Mouse (Mus musculus) C2C12 (cell line): ENCODE data around the gene Smoc1. TPM values are rescaled to one million over a fixed set of nuclear protein-coding genes. Genes with fewer than 3 reads are reported as not detected.

Source experiments
- H3K27me3 ChIP-seq: one replicate; pipeline ENCODE4 v1.6.1; 2011; ENCODE audit not compliant: control insufficient read depth, insufficient read depth, insufficient read length
- H3K36me3 ChIP-seq: one replicate; pipeline ENCODE4 v1.6.1; 2011; ENCODE audit not compliant: control insufficient read depth, insufficient read depth
- H3K4me3 ChIP-seq: one replicate; pipeline ENCODE4 v1.5.1; 2011; ENCODE audit warnings: mild to moderate bottlenecking, control low read depth; ENCODE audit not compliant: poor library complexity, insufficient read depth, severe bottlenecking
- H3K79me2 ChIP-seq: one replicate; pipeline ENCODE4 v1.6.1; 2011; ENCODE audit not compliant: control insufficient read depth, insufficient read depth
- H3K79me3 ChIP-seq: one replicate; pipeline ENCODE4 v1.6.1; 2011; ENCODE audit warnings: low read depth, control low read depth
- H3ac ChIP-seq: one replicate; pipeline ENCODE3; 2011; ENCODE audit warnings: low read depth; ENCODE audit not compliant: control insufficient read depth, insufficient read length
- CEBPB ChIP-seq: IDR thresholded peaks from one replicate; pipeline ENCODE4 v1.6.1; 2011; ENCODE audit warnings: low read depth, mild to moderate bottlenecking, control low read depth, moderate library complexity
- CTCF ChIP-seq: IDR thresholded peaks from one replicate; pipeline ENCODE4 v1.5.1; 2011; ENCODE audit not compliant: control insufficient read depth, insufficient read depth, insufficient read length
- FOSL1 ChIP-seq: IDR thresholded peaks from one replicate; pipeline ENCODE4 v1.8.0; 2011; ENCODE audit warnings: mild to moderate bottlenecking, low read length; ENCODE audit not compliant: poor library complexity, insufficient read depth, severe bottlenecking
- MAX ChIP-seq: IDR thresholded peaks from one replicate; pipeline ENCODE4 v1.6.1; 2011; ENCODE audit warnings: mild to moderate bottlenecking, control low read depth
- MYOD1 ChIP-seq: IDR thresholded peaks from one replicate; pipeline ENCODE4 v1.6.1; 2011; ENCODE audit warnings: low read depth; ENCODE audit not compliant: control insufficient read depth, insufficient read length
- MYOG ChIP-seq: IDR thresholded peaks from one replicate; pipeline ENCODE4 v1.6.1; 2011; ENCODE audit not compliant: control insufficient read depth, insufficient read length; ENCODE audit errors: extremely low read depth
- USF1 ChIP-seq: IDR thresholded peaks from one replicate; pipeline ENCODE4 v1.6.1; 2011; ENCODE audit warnings: low read depth, mild to moderate bottlenecking, control low read depth, moderate library complexity
- polyA plus RNA-seq: library from polyadenylated mRNA; unstranded; fragments of >200 nt; fragmentation: generic; extraction: Trizol; gene quantifications from one replicate; pipeline ENCODE4 v1.2.1, GENCODE M21; 2012; ENCODE audit warnings: missing spikeins

The Smoc1 gene
- polyA plus RNA-seq, 1 experiment = 0.23 TPM

DNA sequence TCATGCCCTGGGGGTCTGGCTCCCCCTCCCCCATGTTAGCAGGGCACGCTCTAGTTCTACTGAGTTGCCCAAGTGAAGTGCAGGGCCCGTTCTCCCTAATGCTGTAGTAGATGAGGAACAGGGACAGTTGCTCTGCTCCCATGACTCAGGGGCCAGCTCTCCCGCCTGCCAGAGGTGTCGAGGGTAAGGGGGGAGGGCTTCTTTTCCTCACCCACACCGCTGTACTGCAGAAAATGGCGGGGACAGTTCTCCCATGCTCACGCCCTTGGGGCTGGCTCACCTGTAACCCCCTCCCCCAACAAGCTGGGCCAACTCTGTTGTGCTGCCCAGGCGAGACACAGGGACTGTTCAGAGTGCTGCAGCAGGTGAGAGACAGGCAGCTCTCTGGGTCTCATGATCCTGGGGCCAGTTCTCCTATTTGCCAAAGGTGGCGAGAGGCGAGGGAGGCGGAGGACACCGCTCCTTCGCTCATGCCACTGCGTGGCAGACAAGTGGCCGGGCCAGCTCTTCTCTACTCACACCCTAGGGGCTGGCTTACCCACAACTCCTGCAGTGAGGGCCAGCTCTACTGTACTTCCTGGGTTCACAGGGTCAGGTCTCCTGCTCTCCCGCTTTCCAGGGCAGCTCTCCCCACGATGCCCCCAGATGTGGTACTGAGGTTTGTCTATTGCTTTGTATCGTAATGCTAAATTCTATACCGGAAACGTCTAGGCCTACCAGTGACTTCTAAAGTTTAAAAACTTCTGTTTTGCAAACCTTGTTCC is 7.9 kb upstream of the Smoc1 start:
- TF ChIP-seq FOSL1 = no peak
- TF ChIP-seq MAX = no peak
- TF ChIP-seq CTCF = no peak
- no peak for TF ChIP-seq MYOG
- no peak for TF ChIP-seq USF1
- TF ChIP-seq CEBPB = no peak
- TF ChIP-seq MYOD1 = no peak
- Histone ChIP-seq H3K36me3 (no peaks in the 10 kb centered on the region), H3ac (no peak overlapping the region), H3K79me2 (no peaks in the 10 kb centered on the region), H3K27me3 (peaks cover 39% of the 10 kb centered on the region), H3K79me3 (no peaks in the 10 kb centered on the region), H3K4me3 (no peak overlapping the region)

DNA sequence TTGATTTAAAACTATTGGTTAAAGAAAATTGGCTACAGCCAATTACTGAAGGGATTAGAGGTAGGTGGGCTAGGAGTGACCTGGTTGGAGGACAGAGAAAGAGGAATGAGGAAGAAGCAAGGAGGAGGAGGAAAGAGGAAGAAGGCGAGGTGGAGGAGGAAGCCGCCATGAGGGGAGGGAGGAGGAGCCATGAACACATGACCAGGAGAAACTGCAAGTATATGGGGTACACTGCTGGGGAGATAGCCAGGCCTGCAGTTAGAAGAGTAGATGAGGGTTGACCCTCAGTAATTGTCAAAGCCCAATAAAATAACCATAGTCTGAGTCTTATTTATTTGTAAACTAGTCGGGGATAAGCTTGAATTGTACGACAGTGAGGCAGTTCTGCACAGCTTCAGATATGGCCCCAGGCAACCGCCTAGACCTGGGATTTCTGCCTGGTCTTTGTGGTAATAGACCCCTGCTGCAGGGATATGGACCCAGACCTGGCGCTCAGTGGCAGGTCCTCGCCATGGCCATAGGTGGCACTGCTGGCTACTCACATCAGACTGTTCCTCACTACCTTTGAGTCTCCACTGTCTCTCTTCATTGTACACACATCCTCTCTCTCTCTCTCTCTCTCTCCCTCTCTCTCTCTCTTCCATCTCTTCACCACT is 7.2 kb upstream of the Smoc1 start:
- Histone ChIP-seq H3K79me3 (no peaks in the 10 kb centered on the region), H3K79me2 (no peaks in the 10 kb centered on the region), H3K27me3 (peaks cover 37% of the 10 kb centered on the region), H3K36me3 (no peaks in the 10 kb centered on the region), H3ac (no peak overlapping the region), H3K4me3 (no peak overlapping the region)
- TF ChIP-seq MYOD1 (no peak), MYOG (no peak), CEBPB (no peak), MAX (no peak), FOSL1 (no peak), USF1 (no peak), CTCF (no peak)

DNA sequence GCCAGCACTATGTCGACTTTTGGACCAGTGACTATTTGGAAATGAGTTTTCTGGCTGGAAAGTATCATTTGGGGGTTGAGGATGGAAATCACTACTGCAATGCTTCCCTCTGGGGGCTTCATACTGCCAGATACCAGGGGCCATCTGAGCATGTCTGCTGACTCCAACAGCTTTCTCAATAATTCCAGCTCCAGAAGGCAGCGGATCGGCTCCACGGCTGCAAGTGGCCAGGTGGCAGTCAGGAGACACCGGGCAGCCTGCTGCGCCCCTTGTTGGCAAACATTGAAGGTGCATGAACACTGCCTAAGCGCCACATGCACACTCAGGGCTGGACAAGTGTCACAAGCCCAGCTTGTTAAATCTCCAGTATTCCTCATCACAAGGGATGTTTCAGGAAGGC is 2.2 kb upstream of the Smoc1 start:
- H3ac ChIP-seq = no peak overlapping the region
- peaks cover 52% of the 10 kb centered on the region for H3K27me3 ChIP-seq
- no peaks in the 10 kb centered on the region for H3K36me3 ChIP-seq
- H3K79me3 ChIP-seq = no peaks in the 10 kb centered on the region
- H3K4me3 ChIP-seq = no peak overlapping the region
- no peak for TF ChIP-seq CEBPB
- TF ChIP-seq FOSL1 = no peak
- no peak for TF ChIP-seq USF1
- no peak for TF ChIP-seq CTCF
- no peak for TF ChIP-seq MYOD1
- TF ChIP-seq MAX = no peak
- TF ChIP-seq MYOG = no peak
- H3K79me2 ChIP-seq = no peaks in the 10 kb centered on the region

DNA sequence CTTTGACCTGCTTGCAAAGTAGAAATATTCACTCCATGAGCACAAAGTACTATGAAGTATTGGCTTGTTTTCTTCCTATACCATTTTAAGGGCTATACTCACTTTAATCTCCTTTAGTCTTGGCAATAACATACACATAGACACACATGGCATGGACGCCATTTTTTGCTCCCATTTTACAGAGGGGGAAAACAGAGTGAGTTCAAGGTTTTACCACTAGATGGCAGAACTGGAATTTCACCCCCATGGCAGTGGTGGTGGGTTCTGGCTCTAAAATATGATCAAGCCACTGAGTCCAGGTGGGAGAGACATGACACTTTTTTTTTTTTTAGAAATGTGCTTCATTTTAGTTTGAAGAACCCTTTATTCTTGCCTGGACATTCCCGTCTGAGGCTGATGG is 1.6 kb upstream of the Smoc1 start:
- H3K79me2 ChIP-seq = no peaks in the 10 kb centered on the region
- TF ChIP-seq CTCF (no peak), MYOG (no peak), CEBPB (no peak), USF1 (no peak), MYOD1 (no peak), FOSL1 (no peak), MAX (no peak)
- peaks cover 48% of the 10 kb centered on the region for H3K27me3 ChIP-seq
- H3K4me3 ChIP-seq = no peak overlapping the region
- H3K36me3 ChIP-seq = no peaks in the 10 kb centered on the region
- no peak overlapping the region for H3ac ChIP-seq
- H3K79me3 ChIP-seq = no peaks in the 10 kb centered on the region

DNA sequence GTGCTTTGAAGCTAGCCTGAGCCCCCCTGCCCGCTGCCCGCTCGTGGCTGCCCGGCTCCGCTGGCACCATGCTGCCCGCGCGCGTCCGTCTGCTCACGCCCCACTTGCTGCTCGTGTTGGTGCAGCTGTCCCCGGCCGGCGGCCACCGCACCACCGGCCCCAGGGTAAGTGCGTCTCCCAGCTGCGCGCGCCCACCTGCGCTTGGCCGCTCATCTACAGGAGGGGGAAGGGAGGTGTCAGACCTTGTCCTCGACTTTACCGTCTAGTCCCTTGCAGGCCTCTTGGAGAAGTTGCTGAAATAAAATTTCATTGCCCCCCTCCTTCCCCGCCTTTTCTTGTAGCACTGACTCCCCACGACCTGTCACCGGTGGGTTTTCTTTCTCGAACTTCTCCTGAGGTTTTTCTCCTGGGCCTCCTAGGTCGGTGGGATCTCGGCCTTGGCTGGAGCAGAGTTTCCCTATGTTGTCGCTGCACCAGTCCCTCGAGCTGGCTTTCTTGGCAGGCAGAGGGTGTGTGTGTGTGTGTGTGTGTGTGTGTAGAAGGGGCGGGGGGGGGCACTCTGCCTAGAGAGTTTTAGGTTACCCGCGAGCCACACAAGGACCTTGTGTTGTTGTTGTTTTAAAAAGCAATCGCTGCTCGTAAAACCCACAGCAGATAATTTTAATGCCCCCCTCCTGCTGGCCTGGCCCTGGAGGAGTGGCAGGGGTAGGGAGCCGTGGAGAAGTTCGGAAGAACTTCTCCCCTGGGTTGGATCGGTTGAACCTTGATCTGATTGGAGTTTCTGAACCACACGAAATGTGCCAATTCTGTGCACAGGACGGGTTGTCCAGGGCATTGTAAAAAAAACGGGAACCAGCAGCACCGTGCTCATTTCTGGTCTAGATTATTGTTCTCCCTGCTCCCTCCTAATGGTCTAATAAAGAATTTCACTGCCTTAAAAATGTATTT is 661 bp downstream of the Smoc1 start:
- no peaks in the 10 kb centered on the region for H3K36me3 ChIP-seq
- H3K79me3 ChIP-seq = no peaks in the 10 kb centered on the region
- peaks cover 50% of the 10 kb centered on the region for H3K27me3 ChIP-seq
- no peak overlapping the region for H3ac ChIP-seq
- no peak overlapping the region for H3K4me3 ChIP-seq
- no peaks in the 10 kb centered on the region for H3K79me2 ChIP-seq
- TF ChIP-seq MYOD1 (no peak), USF1 (no peak), MAX (no peak), CTCF (no peak), MYOG (no peak), FOSL1 (no peak), CEBPB (no peak)
